Mouse (Mus musculus) E14TG2a.4 (cell line): Measurements from ENCODE around the gene Spata31d1d.
"Not testable (repeated sequence)": the region's sequence is repeated elsewhere in the genome, so short reads cannot be mapped to it uniquely, and the experiment has no call there.

Experiments
- CTCF ChIP-seq: conservative IDR thresholded peaks from 2 replicates; pipeline ENCODE4 v1.5.1; 2014; ENCODE audit warnings: low read length
- NANOG ChIP-seq: IDR thresholded peaks from 2 replicates; pipeline ENCODE4 v1.6.1; 2014; ENCODE audit warnings: borderline replicate concordance, low read length, mixed read lengths
- POU5F1 ChIP-seq: IDR thresholded peaks from 2 replicates; pipeline ENCODE4 v1.6.1; 2014; ENCODE audit warnings: low read length, borderline replicate concordance

GRCm38 (mm10) chr13:59711984-59712383, 19.6 kb downstream of the Spata31d1d start, which contains the start of gene Spata31d1b:
- TF ChIP-seq CTCF, POU5F1, NANOG: not testable (repeated sequence)
